Mouse (Mus musculus) adrenal gland, adult 18-20 months (tissue): ENCODE measurements around the gene Vmn1r12. TPM values are rescaled to one million over a fixed set of nuclear protein-coding genes. Genes with fewer than 3 reads are reported as not detected.
"Not testable (repeated sequence)": the region's sequence is repeated elsewhere in the genome, so short reads cannot be mapped to it uniquely, and the experiment has no call there.

ENCODE experiments used
- DNase-seq, 2 experiments: peaks; one replicate each; pipeline ENCODE4 v3.0.0; 2021 to 2022; ENCODE audit warnings: low spot score in 2 of 2
- long read RNA-seq, 2 experiments: library from polyadenylated mRNA; stranded (forward); transcript quantifications; one replicate each; pipeline ENCODE4 v2.0.0; 2021
- total RNA-seq, 2 experiments: library from RNA; stranded (reverse); gene quantifications; 1 replicate in 1 of 2; 2 replicates in 1 of 2; pipeline ENCODE4 v1.2.3; 2021

Vmn1r12 gene
- not detected for total RNA-seq
- long read RNA-seq, experiment 1: 0 reads
- long read RNA-seq, experiment 2: 0 reads

DNA sequence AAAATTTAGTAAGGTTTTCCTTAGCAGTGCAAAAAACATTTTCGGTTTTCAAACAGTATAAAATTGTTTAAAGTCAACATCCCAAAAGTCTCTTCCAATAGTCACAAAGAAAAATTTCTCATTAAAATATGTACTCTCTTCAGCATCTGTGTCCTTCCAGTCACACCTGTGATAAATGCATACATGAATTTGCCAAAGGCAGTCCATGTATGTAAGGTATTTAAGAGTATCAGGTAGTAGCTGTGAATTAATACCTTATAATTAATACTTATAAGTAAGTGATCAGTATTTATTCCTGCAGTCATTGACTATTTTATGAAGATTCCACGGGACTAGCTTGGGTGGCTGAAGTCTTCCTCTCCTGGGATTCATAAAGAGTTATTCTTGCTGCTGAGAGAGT is at the start of gene Vmn1r12:
TSS of gene Vmn1r12 (plus strand) at position 301 of the 400 bp plus-strand sequence.
- DNase-seq: no peak

GRCm38 (mm10) chr6:57109154-57109553 is 47.6 kb upstream of the Vmn1r12 start, which contains the start of gene Vmn1r10:
Gene Vmn1r10 (plus strand): TSS chr6:57109454.
- DNase-seq: no peak

- no peak for DNase-seq
Observed at GRCm38 (mm10) chr6:57133155-57133554, 23.6 kb upstream of the Vmn1r12 start, which contains the start of gene Vmn1r11. Gene Vmn1r11 (plus strand): TSS chr6:57133455.

- DNase-seq: not testable (repeated sequence)
Observed at GRCm38 (mm10) chr6:57190016-57190415, 33.3 kb downstream of the Vmn1r12 start.

DNA sequence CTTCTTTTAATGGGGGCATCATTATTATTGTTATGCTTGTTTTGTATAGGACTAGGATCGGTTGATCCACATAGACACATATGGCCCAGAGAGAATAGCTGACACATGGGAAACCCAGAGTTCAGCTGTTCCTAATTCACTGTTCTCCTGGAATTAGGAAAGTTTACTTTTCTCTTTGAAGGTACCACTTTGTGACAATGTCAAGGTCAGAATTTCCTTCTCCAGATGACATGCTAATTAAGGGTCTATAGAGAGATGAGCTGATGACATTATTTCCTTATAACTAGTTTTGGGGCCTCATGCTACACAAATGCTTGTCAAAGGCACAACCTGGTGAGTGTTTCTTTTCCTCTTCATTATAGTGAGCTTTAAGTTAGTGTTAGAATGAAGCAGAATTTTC is 46.3 kb downstream of the Vmn1r12 start, which contains the start of gene Vmn1r13:
TSS of gene Vmn1r13 (plus strand) at position 301 of the 400 bp plus-strand sequence.
- not testable (repeated sequence) for DNase-seq

Other genes starting within 250 kb of the Vmn1r12 start
- 10 to 100 TPM; 19.7 to 23.3 TPM for gene Nt5c3, start 233.0 kb upstream of the Vmn1r12 start, total RNA-seq
- gene Vmn1r4, start 232.9 kb upstream of the Vmn1r12 start, total RNA-seq: under 1 TPM; 0.32 to 0.33 TPM
- gene Vmn1r5, start 186.6 kb upstream of the Vmn1r12 start, total RNA-seq: not detected
- gene Vmn1r6, start 159.7 kb upstream of the Vmn1r12 start, total RNA-seq: not detected
- not detected for gene Vmn1r7, start 131.6 kb upstream of the Vmn1r12 start, total RNA-seq
- gene Vmn1r8, start 124.6 kb upstream of the Vmn1r12 start, total RNA-seq: not detected
- gene Vmn1r9, start 90.1 kb upstream of the Vmn1r12 start, total RNA-seq: not detected
- not detected for gene Vmn1r10, start 47.5 kb upstream of the Vmn1r12 start, total RNA-seq
- not detected for gene Vmn1r11, start 23.5 kb upstream of the Vmn1r12 start, total RNA-seq
- gene Vmn1r13, start 46.4 kb downstream of the Vmn1r12 start, total RNA-seq: not detected
- not detected for gene Vmn1r14, start 74.8 kb downstream of the Vmn1r12 start, total RNA-seq
- gene Vmn1r15, start 101.0 kb downstream of the Vmn1r12 start, total RNA-seq: not detected
- not detected for gene Vmn1r16, start 172.6 kb downstream of the Vmn1r12 start, total RNA-seq
- not detected for gene Vmn1r17, start 206.8 kb downstream of the Vmn1r12 start, total RNA-seq
- gene Vmn1r18, start 238.9 kb downstream of the Vmn1r12 start, total RNA-seq: under 1 TPM in 1 of 2 experiments, not detected in 1; 0.03 TPM
- not detected for gene Vmn1r19, start 246.9 kb downstream of the Vmn1r12 start, total RNA-seq